Mouse (Mus musculus): ENCODE measurements at regions not wholly inside any gene's neighbourhood (a gene's known extent, or its start where the extent isn't known, plus 50 kb on each side); places are given as distances from the start of the nearest gene placed in this dataset.

- no peak overlapping the region for H3K9ac ChIP-seq (ENCODE audit: low read depth, low read length)
- H3K27ac ChIP-seq (ENCODE audit: low read length): no peak overlapping the region
- no peak overlapping the region for H3K4me2 ChIP-seq (ENCODE audit: low read length)
- H3K4me1 ChIP-seq (ENCODE audit: control insufficient read depth, insufficient read depth, low read length): no peaks in the 10 kb centered on the region
- H3K27me3 ChIP-seq (ENCODE audit: control insufficient read depth, insufficient read depth, low read depth, low read length): no peaks in the 10 kb centered on the region
- no peaks in the 10 kb centered on the region for H3K36me3 ChIP-seq (ENCODE audit: control insufficient read depth, insufficient read depth, low read length)
- 94% methylated on average over 3 of the region's 3 CpGs for WGBS
- H3K9me3 ChIP-seq (replicated peaks; ENCODE audit: control insufficient read depth, low read length, poor library complexity, severe bottlenecking): no peaks in the 10 kb centered on the region
- ATAC-seq: no peak
- no peak overlapping the region for H3K4me3 ChIP-seq (ENCODE audit: low read depth, low read length)
Measured at GRCm38 (mm10) chr7:145108994-145109393, 98.9 kb downstream of the 1810010D01Rik start.

DNA sequence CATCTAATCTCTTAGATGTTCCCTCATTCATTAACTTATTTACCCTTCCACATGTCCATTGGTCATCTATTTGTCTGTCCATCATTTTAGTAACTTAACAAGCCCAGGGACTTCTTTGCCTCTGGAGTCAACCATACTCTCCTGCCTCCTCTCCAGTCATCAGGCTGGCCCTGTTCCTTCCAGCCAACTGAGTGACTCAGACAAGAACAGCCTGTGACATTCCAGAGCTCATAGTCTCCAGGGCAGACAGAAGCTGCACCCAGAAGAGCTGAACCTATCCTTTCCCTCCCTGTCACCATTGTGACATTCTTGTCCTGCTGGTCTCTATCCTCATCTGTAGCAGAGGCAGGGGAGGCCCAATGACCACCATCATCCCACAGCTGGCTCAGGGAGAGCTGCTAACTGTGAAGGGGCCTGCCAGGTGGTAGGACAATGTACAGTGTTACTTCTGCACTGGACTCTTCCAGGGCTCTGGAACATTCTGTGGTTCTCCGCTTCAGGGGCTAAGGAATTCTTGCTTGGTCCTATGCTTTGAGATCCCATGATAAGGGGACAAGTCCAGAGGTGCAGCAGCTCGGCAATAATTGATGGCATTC, 100.2 kb downstream of the 1810010D01Rik start:
- Histone ChIP-seq H3K4me3 (ENCODE audit: low read depth, low read length) (no peak overlapping the region), H3K4me1 (ENCODE audit: control insufficient read depth, insufficient read depth, low read length) (no peaks in the 10 kb centered on the region), H3K27me3 (ENCODE audit: control insufficient read depth, insufficient read depth, low read depth, low read length) (no peaks in the 10 kb centered on the region), H3K4me2 (ENCODE audit: low read length) (no peak overlapping the region), H3K9ac (ENCODE audit: low read depth, low read length) (no peak overlapping the region), H3K36me3 (ENCODE audit: control insufficient read depth, insufficient read depth, low read length) (no peaks in the 10 kb centered on the region), H3K9me3 (replicated peaks; ENCODE audit: control insufficient read depth, low read length, poor library complexity, severe bottlenecking) (no peaks in the 10 kb centered on the region), H3K27ac (ENCODE audit: low read length) (no peak overlapping the region)
- ATAC-seq: no peak
- 79% methylated on average over 2 of the region's 2 CpGs for WGBS

DNA sequence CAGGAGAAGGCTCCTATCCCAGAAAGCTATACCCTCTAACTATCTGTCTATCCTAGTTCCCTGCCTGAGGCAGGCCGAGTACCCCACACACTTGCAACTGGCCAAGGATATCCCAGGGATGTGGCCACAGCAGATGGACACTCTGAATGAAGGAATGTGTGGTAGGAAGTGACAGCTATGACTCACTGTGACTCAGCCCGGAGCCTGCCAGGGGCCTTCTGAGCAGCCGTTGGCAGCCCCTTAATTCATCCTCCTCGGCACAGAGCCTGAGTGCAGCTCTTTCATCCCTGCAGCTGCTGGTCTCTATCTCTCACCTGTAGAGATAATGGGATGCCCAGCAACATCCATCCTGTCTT, 101.4 kb downstream of the 1810010D01Rik start:
- Histone ChIP-seq H3K27me3 (ENCODE audit: control insufficient read depth, insufficient read depth, low read depth, low read length) (no peaks in the 10 kb centered on the region), H3K4me3 (ENCODE audit: low read depth, low read length) (no peak overlapping the region), H3K36me3 (ENCODE audit: control insufficient read depth, insufficient read depth, low read length) (no peaks in the 10 kb centered on the region), H3K4me2 (ENCODE audit: low read length) (no peak overlapping the region), H3K9me3 (replicated peaks; ENCODE audit: control insufficient read depth, low read length, poor library complexity, severe bottlenecking) (no peaks in the 10 kb centered on the region), H3K9ac (ENCODE audit: low read depth, low read length) (no peak overlapping the region), H3K27ac (ENCODE audit: low read length) (no peak overlapping the region), H3K4me1 (ENCODE audit: control insufficient read depth, insufficient read depth, low read length) (no peaks in the 10 kb centered on the region)
- no peak for ATAC-seq
- 72% methylated on average over 4 of the region's 4 CpGs for WGBS

DNA sequence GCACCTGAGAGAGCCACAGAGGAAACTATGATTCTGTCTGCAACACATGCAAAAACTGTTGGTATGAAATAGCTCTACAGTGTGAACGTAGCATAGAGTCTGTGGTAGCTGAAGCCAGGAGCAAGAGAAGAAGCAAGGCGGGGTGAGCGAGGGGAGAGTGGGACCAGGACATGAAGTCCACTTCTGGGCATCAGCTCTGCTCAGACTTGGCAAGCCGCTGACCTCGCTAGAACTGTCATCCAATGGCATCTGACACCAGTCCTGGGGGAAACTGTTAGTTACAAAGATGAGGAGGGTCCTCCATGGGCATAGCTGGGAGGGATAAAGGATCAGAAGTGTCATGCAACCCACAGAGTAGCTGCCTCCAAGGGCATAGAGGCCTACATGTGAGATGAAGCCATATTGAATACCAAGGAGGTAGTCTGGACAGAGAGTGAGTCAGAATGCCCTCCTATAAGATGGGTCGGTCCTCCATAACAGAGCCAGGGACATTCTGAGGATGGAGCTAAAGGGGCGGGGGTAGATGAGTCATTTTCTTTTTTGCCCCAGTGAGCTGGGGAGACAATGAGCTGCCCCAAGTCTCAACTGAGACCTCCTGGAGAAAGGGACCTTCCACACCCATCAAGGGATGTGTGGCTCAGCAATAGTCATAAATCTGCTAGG, 102.0 kb downstream of the 1810010D01Rik start:
- no peaks in the 10 kb centered on the region for H3K9me3 ChIP-seq (replicated peaks; ENCODE audit: control insufficient read depth, low read length, poor library complexity, severe bottlenecking)
- H3K27me3 ChIP-seq (ENCODE audit: control insufficient read depth, insufficient read depth, low read depth, low read length): no peaks in the 10 kb centered on the region
- WGBS: 93% methylated on average over 7 of the region's 7 CpGs
- no peak overlapping the region for H3K4me3 ChIP-seq (ENCODE audit: low read depth, low read length)
- no peak overlapping the region for H3K4me2 ChIP-seq (ENCODE audit: low read length)
- no peaks in the 10 kb centered on the region for H3K4me1 ChIP-seq (ENCODE audit: control insufficient read depth, insufficient read depth, low read length)
- ATAC-seq: no peak
- no peak overlapping the region for H3K27ac ChIP-seq (ENCODE audit: low read length)
- H3K9ac ChIP-seq (ENCODE audit: low read depth, low read length): no peak overlapping the region
- H3K36me3 ChIP-seq (ENCODE audit: control insufficient read depth, insufficient read depth, low read length): no peaks in the 10 kb centered on the region

DNA sequence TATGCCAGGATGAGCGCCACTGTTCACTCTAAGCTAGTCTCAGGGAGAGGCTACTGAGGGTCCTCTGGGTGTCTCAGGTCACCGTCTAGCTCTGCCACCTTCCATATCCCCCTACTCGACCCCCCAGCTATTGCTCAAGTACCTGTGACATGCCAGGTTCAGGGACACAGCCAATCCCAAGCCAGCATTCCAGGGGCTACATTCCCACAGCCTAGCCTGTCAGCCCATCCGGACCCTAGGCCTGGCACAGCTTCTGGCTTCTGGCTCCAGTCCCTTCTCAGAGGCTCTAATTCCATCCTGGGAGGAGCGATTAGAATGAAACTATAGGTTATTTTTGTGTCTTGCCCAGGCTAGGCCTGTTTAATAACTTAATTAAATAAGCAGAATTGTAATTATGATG, 105.2 kb downstream of the 1810010D01Rik start:
- WGBS: 79% methylated on average over 5 of the region's 5 CpGs
- H3K9me3 ChIP-seq (replicated peaks; ENCODE audit: control insufficient read depth, low read length, poor library complexity, severe bottlenecking): no peaks in the 10 kb centered on the region
- no peak overlapping the region for H3K4me3 ChIP-seq (ENCODE audit: low read depth, low read length)
- H3K27me3 ChIP-seq (ENCODE audit: control insufficient read depth, insufficient read depth, low read depth, low read length): no peaks in the 10 kb centered on the region
- no peak overlapping the region for H3K27ac ChIP-seq (ENCODE audit: low read length)
- H3K4me1 ChIP-seq (ENCODE audit: control insufficient read depth, insufficient read depth, low read length): no peaks in the 10 kb centered on the region
- no peak overlapping the region for H3K4me2 ChIP-seq (ENCODE audit: low read length)
- H3K9ac ChIP-seq (ENCODE audit: low read depth, low read length): no peak overlapping the region
- no peak for ATAC-seq
- no peaks in the 10 kb centered on the region for H3K36me3 ChIP-seq (ENCODE audit: control insufficient read depth, insufficient read depth, low read length)

DNA sequence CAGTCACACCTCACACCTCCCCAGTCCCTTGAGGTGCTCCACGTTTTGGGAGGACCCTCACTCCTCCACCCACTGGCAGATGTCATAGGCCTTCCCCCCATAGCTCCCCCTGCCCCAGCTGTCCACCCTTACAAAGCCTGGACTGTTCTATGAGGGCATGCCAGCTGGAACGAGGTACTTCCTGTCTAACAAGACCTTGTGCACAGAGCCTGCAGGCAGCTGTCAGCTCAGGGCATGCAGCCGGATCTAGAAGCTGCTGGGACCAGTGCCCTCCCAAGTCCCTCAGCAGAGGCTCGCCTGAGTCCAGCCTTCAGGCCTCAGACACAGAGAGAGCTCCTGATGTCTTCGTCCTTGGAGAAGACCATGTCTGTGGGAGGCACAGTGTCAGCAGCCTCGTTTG, 105.7 kb downstream of the 1810010D01Rik start:
- no peaks in the 10 kb centered on the region for H3K9me3 ChIP-seq (replicated peaks; ENCODE audit: control insufficient read depth, low read length, poor library complexity, severe bottlenecking)
- 64% methylated on average over 6 of the region's 6 CpGs for WGBS
- H3K4me3 ChIP-seq (ENCODE audit: low read depth, low read length): no peak overlapping the region
- no peak overlapping the region for H3K27ac ChIP-seq (ENCODE audit: low read length)
- no peak for ATAC-seq
- H3K4me2 ChIP-seq (ENCODE audit: low read length): no peak overlapping the region
- no peaks in the 10 kb centered on the region for H3K27me3 ChIP-seq (ENCODE audit: control insufficient read depth, insufficient read depth, low read depth, low read length)
- H3K36me3 ChIP-seq (ENCODE audit: control insufficient read depth, insufficient read depth, low read length): no peaks in the 10 kb centered on the region
- no peaks in the 10 kb centered on the region for H3K4me1 ChIP-seq (ENCODE audit: control insufficient read depth, insufficient read depth, low read length)
- no peak overlapping the region for H3K9ac ChIP-seq (ENCODE audit: low read depth, low read length)

DNA sequence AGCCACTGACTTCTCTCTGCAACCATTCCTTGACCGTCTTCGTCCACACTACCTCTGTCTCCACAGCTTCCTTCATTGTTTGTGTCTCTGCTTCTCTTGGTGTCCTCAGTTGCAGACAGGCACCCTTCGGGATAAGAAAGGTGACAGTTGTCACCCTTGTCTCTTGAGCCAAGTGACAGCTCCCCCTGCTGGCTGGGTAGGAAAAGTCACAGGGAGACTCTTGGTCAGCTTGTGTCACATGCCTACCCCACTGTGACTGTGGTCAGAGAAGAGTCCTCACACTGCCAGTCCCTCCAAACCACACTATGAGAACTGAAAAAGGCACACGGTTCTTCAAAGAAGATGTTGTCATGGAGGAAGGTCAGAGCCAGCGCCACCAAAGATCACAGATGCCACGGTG, 109.6 kb downstream of the 1810010D01Rik start:
- no peak for ATAC-seq
- H3K4me2 ChIP-seq (ENCODE audit: low read length): no peak overlapping the region
- H3K27me3 ChIP-seq (ENCODE audit: control insufficient read depth, insufficient read depth, low read depth, low read length): no peaks in the 10 kb centered on the region
- 94% methylated on average over 6 of the region's 6 CpGs for WGBS
- H3K4me1 ChIP-seq (ENCODE audit: control insufficient read depth, insufficient read depth, low read length): no peaks in the 10 kb centered on the region
- H3K36me3 ChIP-seq (ENCODE audit: control insufficient read depth, insufficient read depth, low read length): no peaks in the 10 kb centered on the region
- H3K4me3 ChIP-seq (ENCODE audit: low read depth, low read length): no peak overlapping the region
- H3K9me3 ChIP-seq (replicated peaks; ENCODE audit: control insufficient read depth, low read length, poor library complexity, severe bottlenecking): no peaks in the 10 kb centered on the region
- H3K27ac ChIP-seq (ENCODE audit: low read length): no peak overlapping the region
- H3K9ac ChIP-seq (ENCODE audit: low read depth, low read length): no peak overlapping the region

- H3K36me3 ChIP-seq (ENCODE audit: control insufficient read depth, insufficient read depth, low read length): no peaks in the 10 kb centered on the region
- H3K4me2 ChIP-seq (ENCODE audit: low read length): no peak overlapping the region
- WGBS: 77% methylated on average over 7 of the region's 7 CpGs
- H3K27me3 ChIP-seq (ENCODE audit: control insufficient read depth, insufficient read depth, low read depth, low read length): no peaks in the 10 kb centered on the region
- no peak overlapping the region for H3K27ac ChIP-seq (ENCODE audit: low read length)
- H3K4me3 ChIP-seq (ENCODE audit: low read depth, low read length): no peak overlapping the region
- H3K9ac ChIP-seq (ENCODE audit: low read depth, low read length): no peak overlapping the region
- no peaks in the 10 kb centered on the region for H3K9me3 ChIP-seq (replicated peaks; ENCODE audit: control insufficient read depth, low read length, poor library complexity, severe bottlenecking)
- H3K4me1 ChIP-seq (ENCODE audit: control insufficient read depth, insufficient read depth, low read length): no peaks in the 10 kb centered on the region
- no peak for ATAC-seq
Measured at GRCm38 (mm10) chr7:145094134-145094526, 113.8 kb downstream of the 1810010D01Rik start.

GRCm38 (mm10) chr7:145093417-145094133, 114.3 kb downstream of the 1810010D01Rik start:
- Histone ChIP-seq H3K4me3 (ENCODE audit: low read depth, low read length) (no peak overlapping the region), H3K9ac (ENCODE audit: low read depth, low read length) (no peak overlapping the region), H3K4me2 (ENCODE audit: low read length) (no peak overlapping the region), H3K27me3 (ENCODE audit: control insufficient read depth, insufficient read depth, low read depth, low read length) (no peaks in the 10 kb centered on the region), H3K36me3 (ENCODE audit: control insufficient read depth, insufficient read depth, low read length) (no peaks in the 10 kb centered on the region), H3K9me3 (replicated peaks; ENCODE audit: control insufficient read depth, low read length, poor library complexity, severe bottlenecking) (no peaks in the 10 kb centered on the region), H3K4me1 (ENCODE audit: control insufficient read depth, insufficient read depth, low read length) (no peaks in the 10 kb centered on the region), H3K27ac (ENCODE audit: low read length) (no peak overlapping the region)
- 0 out of 2 replicates have a peak, but pooled peaks have one; percentile 58 for ATAC-seq
- WGBS: 73% methylated on average over 3 of the region's 3 CpGs

All from midbrain, embryonic 16.5 days (tissue).